Mouse (Mus musculus): ENCODE results near the gene Lyz2. TPM values are rescaled to one million over a fixed set of nuclear protein-coding genes. Genes with fewer than 3 reads are reported as not detected.
"Not testable (repeated sequence)": the region's sequence is repeated elsewhere in the genome, so short reads cannot be mapped to it uniquely, and the experiment has no call there.

Gene Lyz2
- polyA plus RNA-seq, 1 experiment from 2014 or later = 24.1 TPM

GRCm38 (mm10) chr10:117288197-117289033 lies 6.3 kb upstream of the Lyz2 start:
- no peaks in the 10 kb centered on the region for H3K27me3 ChIP-seq (replicated peaks; ENCODE audit: control insufficient read depth, insufficient read depth, low read length)
- H3K9me3 ChIP-seq (replicated peaks; ENCODE audit: control insufficient read depth, low read length) = no peaks in the 10 kb centered on the region
- H3K4me2 ChIP-seq (ENCODE audit: low read length) = no peak overlapping the region
- no peak overlapping the region for H3K27ac ChIP-seq (ENCODE audit: low read depth, low read length)
- ATAC-seq (no peak), DNase-seq (ENCODE audit: low spot score) (no peak)
- WGBS = 90% methylated on average over 9 of the region's 9 CpGs
- H3K4me1 ChIP-seq (ENCODE audit: control insufficient read depth, insufficient read depth, low read length) = no peaks in the 10 kb centered on the region
- H3K9ac ChIP-seq (ENCODE audit: low read length) = no peak overlapping the region
- no peak overlapping the region for H3K4me3 ChIP-seq (ENCODE audit: low read depth, low read length)
- no peaks in the 10 kb centered on the region for H3K36me3 ChIP-seq (ENCODE audit: control insufficient read depth, insufficient read depth, low read length)

DNA sequence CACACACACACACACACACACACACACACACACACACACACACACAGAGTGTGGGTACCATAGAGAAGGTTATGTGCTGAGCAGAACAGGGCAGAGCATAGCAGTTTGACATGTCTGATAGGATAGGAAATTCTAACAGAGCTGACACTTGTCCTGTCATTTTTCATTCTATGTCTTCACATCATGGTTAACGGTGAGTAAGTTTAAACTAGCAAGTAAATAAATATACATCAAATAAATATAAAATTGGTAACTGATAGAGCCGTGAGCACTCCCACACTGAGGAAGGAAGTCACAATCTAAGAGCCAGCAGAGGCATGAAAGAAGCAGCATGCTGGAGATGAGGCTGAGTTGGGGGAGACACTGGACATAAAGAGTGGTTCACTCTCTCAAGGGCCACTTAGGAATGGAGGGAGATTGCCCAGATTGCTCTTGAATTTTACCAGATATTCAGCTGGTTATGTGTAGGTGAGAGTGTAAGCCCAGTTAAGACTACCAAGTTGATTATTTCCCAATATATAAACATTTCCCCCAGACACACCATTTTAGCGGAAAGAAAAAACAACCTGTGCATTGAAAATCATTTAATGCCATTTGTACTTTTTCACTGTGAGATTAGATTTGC lies 5.2 kb upstream of the Lyz2 start:
- H3K9me3 ChIP-seq (replicated peaks; ENCODE audit: control insufficient read depth, low read length) = no peaks in the 10 kb centered on the region

GRCm38 (mm10) chr10:117286366-117286970 lies 4.3 kb upstream of the Lyz2 start:
- no peaks in the 10 kb centered on the region for H3K4me1 ChIP-seq (ENCODE audit: control insufficient read depth, insufficient read depth, low read length)
- 94% methylated on average over 6 of the region's 6 CpGs for WGBS
- no peak overlapping the region for H3K4me2 ChIP-seq (ENCODE audit: low read length)
- no peaks in the 10 kb centered on the region for H3K36me3 ChIP-seq (ENCODE audit: control insufficient read depth, insufficient read depth, low read length)
- H3K9me3 ChIP-seq (replicated peaks; ENCODE audit: control insufficient read depth, low read length) = no peaks in the 10 kb centered on the region
- H3K27me3 ChIP-seq (replicated peaks; ENCODE audit: control insufficient read depth, insufficient read depth, low read length) = no peaks in the 10 kb centered on the region
- ATAC-seq (no peak), DNase-seq (ENCODE audit: low spot score) (no peak)
- H3K27ac ChIP-seq (ENCODE audit: low read depth, low read length) = no peak overlapping the region
- H3K4me3 ChIP-seq (ENCODE audit: low read depth, low read length) = no peak overlapping the region
- no peak overlapping the region for H3K9ac ChIP-seq (ENCODE audit: low read length)

More for the DNA sequence above, 5.2 kb upstream of the Lyz2 start:
- Histone ChIP-seq H3K9ac (ENCODE audit: low read length) (no peak overlapping the region), H3K27ac (ENCODE audit: low read depth, low read length) (no peak overlapping the region), H3K4me2 (ENCODE audit: low read length) (no peak overlapping the region), H3K27me3 (replicated peaks; ENCODE audit: control insufficient read depth, insufficient read depth, low read length) (no peaks in the 10 kb centered on the region), H3K4me3 (ENCODE audit: low read depth, low read length) (no peak overlapping the region), H3K4me1 (ENCODE audit: control insufficient read depth, insufficient read depth, low read length) (no peaks in the 10 kb centered on the region), H3K36me3 (ENCODE audit: control insufficient read depth, insufficient read depth, low read length) (no peaks in the 10 kb centered on the region)
- 92% methylated on average over 3 of the region's 3 CpGs for WGBS
- DNase-seq (ENCODE audit: low spot score) = no peak
- ATAC-seq = no peak

DNA sequence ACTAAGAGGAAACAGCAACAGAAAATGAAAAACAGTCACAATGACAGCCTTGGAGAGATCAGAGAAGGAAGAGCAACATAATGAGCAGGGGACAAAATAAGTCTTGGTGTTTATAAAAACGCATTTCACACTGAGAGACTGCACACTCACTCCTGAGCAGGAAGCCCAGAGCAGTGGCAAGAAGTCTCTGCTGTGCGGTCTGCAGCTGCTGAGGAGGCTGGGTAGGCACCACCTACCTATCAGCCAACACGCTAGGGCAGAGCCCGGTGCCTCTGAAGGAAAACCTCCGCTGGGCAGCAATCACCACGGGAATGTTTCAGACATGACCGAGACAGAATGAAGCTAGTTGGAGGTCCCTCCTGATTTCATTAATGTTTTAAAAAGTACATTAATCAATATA lies 3.5 kb upstream of the Lyz2 start:
- not testable (repeated sequence) for H3K27ac ChIP-seq (ENCODE audit: low read depth, low read length); DNase-seq (ENCODE audit: low spot score); H3K4me2 ChIP-seq (ENCODE audit: low read length); H3K36me3 ChIP-seq (ENCODE audit: control insufficient read depth, insufficient read depth, low read length); H3K4me1 ChIP-seq (ENCODE audit: control insufficient read depth, insufficient read depth, low read length); H3K9ac ChIP-seq (ENCODE audit: low read length); H3K4me3 ChIP-seq (ENCODE audit: low read depth, low read length); ATAC-seq; H3K27me3 ChIP-seq (replicated peaks; ENCODE audit: control insufficient read depth, insufficient read depth, low read length); H3K9me3 ChIP-seq (replicated peaks; ENCODE audit: control insufficient read depth, low read length)
- 100% methylated on average over 2 of the region's 7 CpGs for WGBS

DNA sequence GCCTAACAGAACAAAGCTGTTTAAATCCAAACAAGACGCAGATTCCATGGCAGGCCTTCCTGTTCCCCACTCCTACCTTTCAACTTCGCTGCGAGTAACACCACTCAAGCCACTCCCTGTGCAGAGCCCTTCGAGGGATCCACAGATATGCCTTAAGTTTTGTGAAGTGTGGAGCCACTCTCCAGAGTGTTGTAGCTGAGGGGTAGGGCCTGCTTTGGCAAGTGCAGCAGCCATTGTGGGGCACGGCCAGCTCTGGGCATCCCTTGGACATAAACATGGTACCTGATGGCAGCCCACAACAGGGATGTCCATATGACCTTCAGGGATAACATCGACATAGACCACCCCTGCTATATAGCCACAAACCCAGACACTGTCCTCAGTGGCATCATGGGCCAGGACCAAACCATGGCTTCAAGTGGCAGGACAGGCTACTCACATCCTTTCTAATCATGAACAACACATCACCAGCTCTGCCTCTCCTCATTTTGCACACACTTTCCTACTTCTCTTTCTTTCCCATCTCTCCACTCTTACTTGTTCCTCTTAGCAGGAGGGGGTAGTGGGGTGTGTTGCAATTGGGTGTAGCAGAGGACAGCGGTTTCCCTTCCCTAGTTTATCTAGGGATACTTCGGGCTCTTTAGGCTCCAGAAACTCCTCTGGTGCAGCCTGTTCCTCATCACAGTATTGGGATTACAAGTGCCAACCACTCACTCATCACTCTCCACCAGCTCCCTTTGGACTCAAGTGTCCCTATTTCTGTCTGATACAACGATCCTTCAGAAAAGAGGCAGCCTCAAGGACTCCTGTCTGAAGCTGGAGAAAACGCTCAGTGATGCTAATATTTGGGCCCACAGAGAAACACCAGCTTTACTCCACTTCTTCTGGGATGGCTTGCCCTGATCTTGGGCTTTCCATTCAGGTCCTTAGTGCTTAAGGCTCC lies 2.7 kb upstream of the Lyz2 start:
- no peaks in the 10 kb centered on the region for H3K9me3 ChIP-seq (replicated peaks; ENCODE audit: control insufficient read depth, low read length)
- H3K4me3 ChIP-seq (ENCODE audit: low read depth, low read length) = no peak overlapping the region
- no peak overlapping the region for H3K9ac ChIP-seq (ENCODE audit: low read length)
- no peak for ATAC-seq
- H3K36me3 ChIP-seq (ENCODE audit: control insufficient read depth, insufficient read depth, low read length) = no peaks in the 10 kb centered on the region
- no peak for DNase-seq (ENCODE audit: low spot score)
- 87% methylated on average over 10 of the region's 10 CpGs for WGBS
- H3K27ac ChIP-seq (ENCODE audit: low read depth, low read length) = no peak overlapping the region
- no peaks in the 10 kb centered on the region for H3K4me1 ChIP-seq (ENCODE audit: control insufficient read depth, insufficient read depth, low read length)
- H3K4me2 ChIP-seq (ENCODE audit: low read length) = no peak overlapping the region
- no peaks in the 10 kb centered on the region for H3K27me3 ChIP-seq (replicated peaks; ENCODE audit: control insufficient read depth, insufficient read depth, low read length)

- ATAC-seq (no peak), DNase-seq (ENCODE audit: low spot score) (no peak)
- no peaks in the 10 kb centered on the region for H3K36me3 ChIP-seq (ENCODE audit: control insufficient read depth, insufficient read depth, low read length)
- H3K27ac ChIP-seq (ENCODE audit: low read depth, low read length) = no peak overlapping the region
- 77% methylated on average over 7 of the region's 7 CpGs for WGBS
- H3K9me3 ChIP-seq (replicated peaks; ENCODE audit: control insufficient read depth, low read length) = no peaks in the 10 kb centered on the region
- no peaks in the 10 kb centered on the region for H3K27me3 ChIP-seq (replicated peaks; ENCODE audit: control insufficient read depth, insufficient read depth, low read length)
- H3K4me2 ChIP-seq (ENCODE audit: low read length) = no peak overlapping the region
- no peak overlapping the region for H3K9ac ChIP-seq (ENCODE audit: low read length)
- no peaks in the 10 kb centered on the region for H3K4me1 ChIP-seq (ENCODE audit: control insufficient read depth, insufficient read depth, low read length)
- no peak overlapping the region for H3K4me3 ChIP-seq (ENCODE audit: low read depth, low read length)
These were observed 1.9 kb upstream of the Lyz2 start for GRCm38 (mm10) chr10:117283871-117284577.

- H3K4me2 ChIP-seq (ENCODE audit: low read length); H3K9me3 ChIP-seq (replicated peaks; ENCODE audit: control insufficient read depth, low read length); H3K4me1 ChIP-seq (ENCODE audit: control insufficient read depth, insufficient read depth, low read length); DNase-seq (ENCODE audit: low spot score); H3K27me3 ChIP-seq (replicated peaks; ENCODE audit: control insufficient read depth, insufficient read depth, low read length); ATAC-seq; H3K4me3 ChIP-seq (ENCODE audit: low read depth, low read length); H3K36me3 ChIP-seq (ENCODE audit: control insufficient read depth, insufficient read depth, low read length); H3K27ac ChIP-seq (ENCODE audit: low read depth, low read length); H3K9ac ChIP-seq (ENCODE audit: low read length): not testable (repeated sequence)
- WGBS = 94% methylated on average over 4 of the region's 4 CpGs
These were observed 1.1 kb upstream of the Lyz2 start for GRCm38 (mm10) chr10:117283196-117283595.

- no peak for DNase-seq (ENCODE audit: low spot score)
These were observed 430 bp upstream of the Lyz2 start for GRCm38 (mm10) chr10:117282551-117282950.

More at GRCm38 (mm10) chr10:117282551-117282950, 430 bp upstream of the Lyz2 start:
- Histone ChIP-seq H3K27me3 (replicated peaks; ENCODE audit: control insufficient read depth, insufficient read depth, low read length) (no peaks in the 10 kb centered on the region), H3K4me1 (ENCODE audit: control insufficient read depth, insufficient read depth, low read length) (no peaks in the 10 kb centered on the region), H3K9ac (ENCODE audit: low read length) (no peak overlapping the region), H3K27ac (ENCODE audit: low read depth, low read length) (no peak overlapping the region), H3K4me2 (ENCODE audit: low read length) (no peak overlapping the region), H3K36me3 (ENCODE audit: control insufficient read depth, insufficient read depth, low read length) (no peaks in the 10 kb centered on the region), H3K4me3 (ENCODE audit: low read depth, low read length) (no peak overlapping the region), H3K9me3 (replicated peaks; ENCODE audit: control insufficient read depth, low read length) (no peaks in the 10 kb centered on the region)
- 81% methylated on average over 2 of the region's 2 CpGs for WGBS
- no peak for ATAC-seq

Data from forebrain, embryonic 14.5 days (tissue).